8 mouse cellular contexts compared by ENCODE assay signal in the genomic region with DNA sequence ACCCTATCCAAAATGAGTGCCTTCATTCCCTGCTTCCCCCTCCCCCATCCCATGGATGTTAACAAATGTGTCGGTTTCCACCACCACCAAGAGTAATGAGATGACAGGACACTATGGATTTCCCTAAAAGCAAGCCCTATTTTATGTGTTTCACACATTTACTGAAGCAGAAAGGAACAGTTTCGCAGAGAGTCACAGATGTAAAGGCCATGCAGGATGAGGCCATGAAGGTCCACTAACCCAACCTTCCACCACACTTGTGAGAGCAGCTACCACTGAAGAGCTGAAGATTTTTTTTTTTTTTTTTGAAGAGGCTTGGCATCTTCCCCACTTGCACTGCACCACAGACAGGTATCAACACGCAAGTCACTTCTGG. TPM values are rescaled to one million over a fixed set of nuclear protein-coding genes. Genes with fewer than 3 reads are reported as not detected.
DNase-seq lines count a peak whose midpoint lies in the region; ATAC-seq lines count a peak whose summit lies in the region.

No protein-coding gene starts in this region.

- intact Hi-C loops in left cerebral cortex, postnatal 14 days (cut with DNase I) = no loop called here

- peak overlapping the region; percentile 97 for H3K4me3 ChIP-seq in brown adipose tissue, adult 24 weeks (ENCODE audit: insufficient read depth, low read depth, low read length)
- H3K4me3 ChIP-seq in hindbrain, embryonic 16.5 days (ENCODE audit: low read length) = peak overlapping the region; percentile 59
- H3K4me3 ChIP-seq in midbrain, embryonic 14.5 days (replicated peaks; ENCODE audit: low read depth, low read length) = peak overlapping the region; percentile 70

- no peaks in the 10 kb centered on the region for H3K9me3 ChIP-seq in hindbrain, embryonic 16.5 days (ENCODE audit: control insufficient read depth, low read length)
- no peaks in the 10 kb centered on the region for H3K9me3 ChIP-seq in midbrain, embryonic 14.5 days (ENCODE audit: control insufficient read depth, low read length)

- DNase-seq in adrenal gland, postnatal 10 days = peak; percentile 2
- DNase-seq in adrenal gland, postnatal 25 days = no peak
- peak; percentile 5 to 36 for DNase-seq in left cerebral cortex, postnatal 14 days (ENCODE audit: low spot score in 2 of 2)
- DNase-seq in left cerebral cortex, adult 11 months (ENCODE audit: low spot score) = no peak
- DNase-seq in midbrain, embryonic 14.5 days = no peak
- DNase-seq in urinary bladder, adult 2 months (ENCODE audit: low spot score) = no peak

- no peak overlapping the region for H3K27ac ChIP-seq in brown adipose tissue, adult 24 weeks (replicated peaks; ENCODE audit: low read depth, low read length)
- H3K27ac ChIP-seq in hindbrain, embryonic 16.5 days (ENCODE audit: low read depth, low read length) = peak overlapping the region; percentile 90
- H3K27ac ChIP-seq in midbrain, embryonic 14.5 days (replicated peaks; ENCODE audit: low read depth, low read length) = peak overlapping the region; percentile 96

- no peaks in the 10 kb centered on the region for H3K27me3 ChIP-seq in hindbrain, embryonic 16.5 days (replicated peaks; ENCODE audit: control insufficient read depth, insufficient read depth, low read length)
- H3K27me3 ChIP-seq in midbrain, embryonic 14.5 days (ENCODE audit: control insufficient read depth, insufficient read depth, low read length) = no peaks in the 10 kb centered on the region

- ATAC-seq in hindbrain, embryonic 16.5 days = no peak
- ATAC-seq in midbrain, embryonic 14.5 days (ENCODE audit: low FRiP score, low TSS enrichment) = no peak; the same call in 1 of the 2 replicates

- WGBS in hindbrain, embryonic 16.5 days = 11% methylated on average over 3 of the region's 3 CpGs
- 18% methylated on average over 3 of the region's 3 CpGs for WGBS in midbrain, embryonic 14.5 days

- H3K9ac ChIP-seq in hindbrain, embryonic 16.5 days (ENCODE audit: low read depth, low read length) = peak overlapping the region; percentile 80
- H3K9ac ChIP-seq in midbrain, embryonic 14.5 days (replicated peaks; ENCODE audit: low read length) = peak overlapping the region; percentile 91

- no peaks in the 10 kb centered on the region for H3K36me3 ChIP-seq in hindbrain, embryonic 16.5 days (ENCODE audit: control insufficient read depth, insufficient read depth, low read length)
- H3K36me3 ChIP-seq in midbrain, embryonic 14.5 days (ENCODE audit: control insufficient read depth, insufficient read depth, low read length) = 0 out of 2 replicates have a peak, but pooled peaks cover 3% of the 10 kb centered on the region

- H3K4me1 ChIP-seq in brown adipose tissue, adult 24 weeks (ENCODE audit: control insufficient read depth, insufficient read depth, insufficient read length, low read length) = no peaks in the 10 kb centered on the region
- peaks cover 8% of the 10 kb centered on the region for H3K4me1 ChIP-seq in hindbrain, embryonic 16.5 days (ENCODE audit: control insufficient read depth, insufficient read depth, low read depth, low read length)
- H3K4me1 ChIP-seq in midbrain, embryonic 14.5 days (ENCODE audit: control insufficient read depth, insufficient read depth, low read length) = peaks cover 4% of the 10 kb centered on the region; the same call in 1 of the 2 replicates

- H3K4me2 ChIP-seq in hindbrain, embryonic 16.5 days (ENCODE audit: low read length) = peak overlapping the region; percentile 74
- peak overlapping the region; percentile 65 for H3K4me2 ChIP-seq in midbrain, embryonic 14.5 days (ENCODE audit: low read length)

RNA-seq across cellular contexts. Expression of a gene that starts 0.8 kb away (rescaled TPM):
- 10 to 100 TPM; 55.2 to 59.8 TPM for total RNA-seq in adrenal gland, postnatal 10 days (2021)
- total RNA-seq in adrenal gland, postnatal 25 days (2021) = 55.2 and 89.9 TPM in 2 replicates
- 10 to 100 TPM; 53.3 to 54.3 TPM for total RNA-seq in left cerebral cortex, postnatal 14 days (2021)
- polyA plus RNA-seq in brown adipose tissue, adult 24 weeks (2012; ENCODE audit: insufficient read depth, insufficient read length, missing spikeins) = 23.2 and 24.9 TPM in 2 replicates
- polyA plus RNA-seq in hindbrain, embryonic 16.5 days (2015; fragmentation: Nextera tagmentation; extraction: Ambion mirVana) = 25.2 and 26.1 TPM in 2 replicates
- 47.4 and 53.1 TPM in 2 replicates for polyA plus RNA-seq in midbrain, embryonic 14.5 days (2014; fragmentation: Nextera tagmentation; extraction: Ambion mirVana)
- 47.8 and 48.3 TPM in 2 replicates for polyA plus RNA-seq in urinary bladder, adult 2 months (2012; rRNA removed)

RNA-seq across cellular contexts. Expression of a gene that starts 19.6 kb away (rescaled TPM):
- under 1 TPM in 1 of 2 experiments, not detected in 1; 0.33 TPM for total RNA-seq in adrenal gland, postnatal 10 days (2021)
- not detected in 2 replicates for total RNA-seq in adrenal gland, postnatal 25 days (2021)
- under 1 TPM in 1 of 2 experiments, not detected in 1; 0.30 TPM for total RNA-seq in left cerebral cortex, postnatal 14 days (2021)
- polyA plus RNA-seq in brown adipose tissue, adult 24 weeks (2012; ENCODE audit: insufficient read depth, insufficient read length, missing spikeins) = not detected in 2 replicates
- 0.14 and 0.36 TPM in 2 replicates for polyA plus RNA-seq in hindbrain, embryonic 16.5 days (2015; fragmentation: Nextera tagmentation; extraction: Ambion mirVana)
- polyA plus RNA-seq in midbrain, embryonic 14.5 days (2014; fragmentation: Nextera tagmentation; extraction: Ambion mirVana) = 0.39 TPM in 1 of 2 replicates, not detected in the other
- 0.13 TPM in 1 of 2 replicates, not detected in the other for polyA plus RNA-seq in urinary bladder, adult 2 months (2012; rRNA removed)

Comparison
In these comparisons a context has a peak if more than half of its experiments do, and no peak if none do; other contexts are left out.
1. DNase-seq: peak in adrenal gland, postnatal 10 days (single experiment) and left cerebral cortex, postnatal 14 days (2 of 2); none in adrenal gland, postnatal 25 days (single experiment), left cerebral cortex, adult 11 months (single experiment), midbrain, embryonic 14.5 days (single experiment) and urinary bladder, adult 2 months (single experiment).
2. Peak in every context shown above with its lines, with median percentiles within 50 percentile points of each other: H3K4me3 ChIP-seq.